Mouse (Mus musculus): ENCODE data around the gene Eif4g1. TPM values are rescaled to one million over a fixed set of nuclear protein-coding genes. Genes with fewer than 3 reads are reported as not detected.

The Eif4g1 gene
- polyA plus RNA-seq, 2 experiments: 148 to 299 TPM

- H3K4me1 ChIP-seq (ENCODE audit: control insufficient read depth, insufficient read depth, low read length): peaks cover 20% of the 10 kb centered on the region
- 0% methylated on average over 34 of the region's 68 CpGs for WGBS
These were observed 48.1 kb downstream of the Eif4g1 start for GRCm38 (mm10) chr16:20715976-20716840.

GRCm38 (mm10) chr16:20716841-20717180, 48.7 kb downstream of the Eif4g1 start:
- DNase-seq (ENCODE audit: low spot score) (no peak), ATAC-seq (ENCODE audit: low FRiP score, low read depth) (no peak)
- Histone ChIP-seq H3K4me1 (ENCODE audit: control insufficient read depth, insufficient read depth, low read length) (peaks cover 20% of the 10 kb centered on the region), H3K4me3 (replicated peaks; ENCODE audit: low read length) (peak overlapping the region; percentile 72), H3K4me2 (replicated peaks; ENCODE audit: low read depth, low read length, severe bottlenecking) (peak overlapping the region; percentile 91), H3K9ac (ENCODE audit: low read depth, low read length, severe bottlenecking) (peak overlapping the region; percentile 72), H3K36me3 (ENCODE audit: control insufficient read depth, insufficient read depth, low read length) (peaks cover 30% of the 10 kb centered on the region), H3K27me3 (ENCODE audit: control insufficient read depth, insufficient read depth, low read length) (no peaks in the 10 kb centered on the region), H3K9me3 (ENCODE audit: control insufficient read depth, low read length) (no peaks in the 10 kb centered on the region), H3K27ac (replicated peaks; ENCODE audit: low read depth, low read length) (peak overlapping the region; percentile 94)
- TF ChIP-seq POLR2A (IDR thresholded peaks at IDR 0.05; ENCODE audit: borderline replicate concordance, extremely low read depth, insufficient read depth, insufficient read length): no peak
- under 1% methylated on average over 8 of the region's 8 CpGs for WGBS

More at GRCm38 (mm10) chr16:20715976-20716840, 48.1 kb downstream of the Eif4g1 start:
- Histone ChIP-seq H3K27ac (replicated peaks; ENCODE audit: low read depth, low read length) (peak overlapping the region; percentile 94), H3K9ac (ENCODE audit: low read depth, low read length, severe bottlenecking) (peak overlapping the region; percentile 72), H3K27me3 (ENCODE audit: control insufficient read depth, insufficient read depth, low read length) (no peaks in the 10 kb centered on the region), H3K9me3 (ENCODE audit: control insufficient read depth, low read length) (no peaks in the 10 kb centered on the region), H3K4me3 (replicated peaks; ENCODE audit: low read length) (peak overlapping the region; percentile 72), H3K4me2 (replicated peaks; ENCODE audit: low read depth, low read length, severe bottlenecking) (peak overlapping the region; percentile 91), H3K36me3 (ENCODE audit: control insufficient read depth, insufficient read depth, low read length) (peaks cover 29% of the 10 kb centered on the region)
- peak; percentile 85 for DNase-seq (ENCODE audit: low spot score)
- ATAC-seq (ENCODE audit: low FRiP score, low read depth): peak; percentile 84
- TF ChIP-seq POLR2A (IDR thresholded peaks at IDR 0.05; ENCODE audit: borderline replicate concordance, extremely low read depth, insufficient read depth, insufficient read length): peak; percentile 54; the same call in 1 of the 2 replicates

GRCm38 (mm10) chr16:20717181-20717977, 49.3 kb downstream of the Eif4g1 start, which contains the start of the genes Polr2h and Clcn2:
Gene Polr2h, plus strand, starts transcription at chr16:20717665.
Gene Clcn2, minus strand, starts transcription at chr16:20717746.
- peak; percentile 64; the same call in 1 of the 2 replicates for TF ChIP-seq POLR2A (IDR thresholded peaks at IDR 0.05; ENCODE audit: borderline replicate concordance, extremely low read depth, insufficient read depth, insufficient read length)
- H3K4me2 ChIP-seq (replicated peaks; ENCODE audit: low read depth, low read length, severe bottlenecking): peak within 1 kb of the TSS; percentile 91
- WGBS: under 1% methylated on average over 61 of the region's 62 CpGs

GRCm38 (mm10) chr16:20717978-20718670, 50.0 kb downstream of the Eif4g1 start:
- H3K27me3 ChIP-seq (ENCODE audit: control insufficient read depth, insufficient read depth, low read length): no peaks in the 10 kb centered on the region
- H3K4me2 ChIP-seq (replicated peaks; ENCODE audit: low read depth, low read length, severe bottlenecking): peak overlapping the region; percentile 91
- peak overlapping the region; percentile 72 for H3K4me3 ChIP-seq (replicated peaks; ENCODE audit: low read length)
- peak overlapping the region; percentile 72 for H3K9ac ChIP-seq (ENCODE audit: low read depth, low read length, severe bottlenecking)
- no peaks in the 10 kb centered on the region for H3K9me3 ChIP-seq (ENCODE audit: control insufficient read depth, low read length)
- peak overlapping the region; percentile 94 for H3K27ac ChIP-seq (replicated peaks; ENCODE audit: low read depth, low read length)
- WGBS: 2% methylated on average over 17 of the region's 18 CpGs
- TF ChIP-seq POLR2A (IDR thresholded peaks at IDR 0.05; ENCODE audit: borderline replicate concordance, extremely low read depth, insufficient read depth, insufficient read length): no peak
- ATAC-seq (ENCODE audit: low FRiP score, low read depth) (peak; percentile 34), DNase-seq (ENCODE audit: low spot score) (no peak)
- peaks cover 33% of the 10 kb centered on the region for H3K36me3 ChIP-seq (ENCODE audit: control insufficient read depth, insufficient read depth, low read length)
- H3K4me1 ChIP-seq (ENCODE audit: control insufficient read depth, insufficient read depth, low read length): peaks cover 20% of the 10 kb centered on the region

More at GRCm38 (mm10) chr16:20717181-20717977, 49.3 kb downstream of the Eif4g1 start, which contains the start of the genes Polr2h and Clcn2:
- peak; percentile 96 for DNase-seq (ENCODE audit: low spot score)
- H3K9ac ChIP-seq (ENCODE audit: low read depth, low read length, severe bottlenecking): peak within 1 kb of the TSS; percentile 72
- peak within 1 kb of the TSS; percentile 94 for H3K27ac ChIP-seq (replicated peaks; ENCODE audit: low read depth, low read length)
- H3K9me3 ChIP-seq (ENCODE audit: control insufficient read depth, low read length): no peaks in the 10 kb centered on the region
- peak; percentile 83 for ATAC-seq (ENCODE audit: low FRiP score, low read depth)
- H3K36me3 ChIP-seq (ENCODE audit: control insufficient read depth, insufficient read depth, low read length): peaks cover 30% of the 10 kb centered on the region
- peak within 1 kb of the TSS; percentile 72 for H3K4me3 ChIP-seq (replicated peaks; ENCODE audit: low read length)
- no peaks in the 10 kb centered on the region for H3K27me3 ChIP-seq (ENCODE audit: control insufficient read depth, insufficient read depth, low read length)
- H3K4me1 ChIP-seq (ENCODE audit: control insufficient read depth, insufficient read depth, low read length): peaks cover 20% of the 10 kb centered on the region

Data from limb, embryonic 14.5 days (tissue).